Mouse (Mus musculus) liver, embryonic 14.5 days (tissue): Measurements from ENCODE around the gene Dtx1.

ENCODE experiments used
- CTCF ChIP-seq: IDR thresholded peaks from 2 replicates; pipeline ENCODE4 v1.5.1; 2016; ENCODE audit warnings: antibody characterized with exemption, low read depth, control low read depth
- EP300 ChIP-seq: IDR thresholded peaks from 2 replicates; pipeline ENCODE4 v1.6.1; 2016; ENCODE audit warnings: antibody characterized with exemption, low read depth

DNA sequence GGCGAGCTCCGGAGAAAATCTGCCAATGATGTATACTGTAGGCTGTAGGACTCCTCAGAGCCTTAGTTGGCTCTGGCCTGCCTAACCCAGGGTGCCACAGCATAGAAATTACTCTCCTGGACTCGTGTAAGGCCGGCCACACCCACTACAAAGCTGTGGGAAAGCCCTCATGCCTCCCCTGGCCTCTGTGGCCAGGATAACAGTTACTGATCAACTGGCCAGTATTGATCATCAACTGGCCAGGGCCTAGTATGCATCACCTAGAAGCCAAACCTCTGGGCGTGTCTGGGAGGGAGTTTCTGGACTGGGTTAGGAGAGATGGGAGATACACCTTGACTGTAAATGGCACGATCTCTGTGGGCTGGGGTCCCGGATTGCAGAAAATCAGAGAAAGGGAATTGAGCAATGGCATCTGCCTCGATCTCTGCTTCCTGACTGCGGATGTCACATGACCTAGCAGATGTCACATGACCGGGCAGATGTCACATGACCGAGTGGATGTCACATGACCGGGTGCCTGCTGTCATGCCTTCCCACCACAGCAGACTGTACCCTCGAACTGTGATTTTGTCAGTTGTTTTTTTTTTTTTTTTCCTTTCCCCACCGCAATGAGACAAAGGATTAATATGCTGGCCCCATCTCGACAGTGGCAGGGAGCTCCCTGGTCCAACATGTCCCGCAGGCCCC, 15.5 kb downstream of the Dtx1 start:
- TF ChIP-seq CTCF: no peak
- TF ChIP-seq EP300: no peak
